Comparison of ENCODE assay signal across 8 mouse cellular contexts in genomic region chr11:76292831-76293230, GRCm38 (mm10). TPM values are rescaled to one million over a fixed set of nuclear protein-coding genes. Genes with fewer than 3 reads are reported as not detected.
DNase-seq lines count a peak whose midpoint lies in the region; ATAC-seq and TF ChIP-seq lines count a peak whose summit lies in the region.

No protein-coding gene starts in this region.

- H3K36me3 ChIP-seq in forebrain, embryonic 11.5 days (ENCODE audit: control insufficient read depth, insufficient read depth, low read length), result no peaks in the 10 kb centered on the region
- no peaks in the 10 kb centered on the region for H3K36me3 ChIP-seq in forebrain, postnatal 0 days (ENCODE audit: insufficient read depth)
- H3K36me3 ChIP-seq in heart, embryonic 11.5 days (ENCODE audit: control insufficient read depth, insufficient read depth, low read length), result no peaks in the 10 kb centered on the region
- no peaks in the 10 kb centered on the region for H3K36me3 ChIP-seq in kidney, embryonic 16.5 days (ENCODE audit: insufficient read depth, low read length)
- no peaks in the 10 kb centered on the region for H3K36me3 ChIP-seq in midbrain, embryonic 14.5 days (ENCODE audit: control insufficient read depth, insufficient read depth, low read length)

- no peaks in the 10 kb centered on the region for H3K9me3 ChIP-seq in forebrain, embryonic 11.5 days (ENCODE audit: control insufficient read depth, low read length)
- no peaks in the 10 kb centered on the region for H3K9me3 ChIP-seq in forebrain, postnatal 0 days (ENCODE audit: low read length)
- H3K9me3 ChIP-seq in heart, embryonic 11.5 days (replicated peaks; ENCODE audit: control insufficient read depth, low read length), result no peaks in the 10 kb centered on the region
- no peaks in the 10 kb centered on the region for H3K9me3 ChIP-seq in kidney, embryonic 16.5 days (ENCODE audit: low read length)
- no peaks in the 10 kb centered on the region for H3K9me3 ChIP-seq in midbrain, embryonic 14.5 days (ENCODE audit: control insufficient read depth, low read length)

- H3K4me3 ChIP-seq in forebrain, embryonic 11.5 days (ENCODE audit: low read depth, low read length), result no peak overlapping the region
- H3K4me3 ChIP-seq in forebrain, postnatal 0 days (ENCODE audit: low read depth, low read length), result no peak overlapping the region
- H3K4me3 ChIP-seq in heart, embryonic 11.5 days (ENCODE audit: low read depth, low read length), result no peak overlapping the region
- H3K4me3 ChIP-seq in kidney, embryonic 16.5 days (ENCODE audit: low read length), result no peak overlapping the region
- no peak overlapping the region for H3K4me3 ChIP-seq in midbrain, embryonic 14.5 days (replicated peaks; ENCODE audit: low read depth, low read length)

- no peaks in the 10 kb centered on the region for H3K27me3 ChIP-seq in forebrain, embryonic 11.5 days (ENCODE audit: control insufficient read depth, insufficient read depth, low read length)
- H3K27me3 ChIP-seq in forebrain, postnatal 0 days (ENCODE audit: insufficient read depth, low read length), result peaks cover 5% of the 10 kb centered on the region; the same call in 1 of the 2 replicates
- no peaks in the 10 kb centered on the region for H3K27me3 ChIP-seq in heart, embryonic 11.5 days (ENCODE audit: control insufficient read depth, insufficient read depth, low read length)
- no peaks in the 10 kb centered on the region for H3K27me3 ChIP-seq in kidney, embryonic 16.5 days (ENCODE audit: insufficient read depth, low read length)
- H3K27me3 ChIP-seq in midbrain, embryonic 14.5 days (ENCODE audit: control insufficient read depth, insufficient read depth, low read length), result no peaks in the 10 kb centered on the region

- peak overlapping the region; percentile 68 for H3K27ac ChIP-seq in forebrain, embryonic 11.5 days (ENCODE audit: low read depth, low read length)
- H3K27ac ChIP-seq in forebrain, postnatal 0 days (ENCODE audit: low read depth, low read length), result no peak overlapping the region
- peak overlapping the region; percentile 65 for H3K27ac ChIP-seq in heart, embryonic 11.5 days (ENCODE audit: low read depth, low read length)
- peak overlapping the region; percentile 67 for H3K27ac ChIP-seq in kidney, embryonic 16.5 days (ENCODE audit: low read length)
- H3K27ac ChIP-seq in midbrain, embryonic 14.5 days (replicated peaks; ENCODE audit: low read depth, low read length), result peak overlapping the region; percentile 64; the same call in 1 of the 2 replicates

- 56% methylated on average over 6 of the region's 6 CpGs for WGBS in forebrain, embryonic 11.5 days
- 70% methylated on average over 6 of the region's 6 CpGs for WGBS in forebrain, postnatal 0 days
- 61% methylated on average over 6 of the region's 6 CpGs for WGBS in heart, embryonic 11.5 days (ENCODE audit: insufficient replicate concordance)
- WGBS in kidney, embryonic 16.5 days, result 45% methylated on average over 6 of the region's 6 CpGs
- WGBS in midbrain, embryonic 14.5 days, result 62% methylated on average over 6 of the region's 6 CpGs

- peaks cover 33% of the 10 kb centered on the region for H3K4me1 ChIP-seq in forebrain, embryonic 11.5 days (replicated peaks; ENCODE audit: control insufficient read depth, insufficient read depth, low read length)
- H3K4me1 ChIP-seq in forebrain, postnatal 0 days (ENCODE audit: insufficient read depth), result peaks cover 15% of the 10 kb centered on the region; the same call in 1 of the 2 replicates
- peaks cover 44% of the 10 kb centered on the region for H3K4me1 ChIP-seq in heart, embryonic 11.5 days (ENCODE audit: control insufficient read depth, insufficient read depth, low read length)
- peaks cover 65% of the 10 kb centered on the region for H3K4me1 ChIP-seq in kidney, embryonic 16.5 days (ENCODE audit: insufficient read depth, low read length)
- peaks cover 42% of the 10 kb centered on the region for H3K4me1 ChIP-seq in midbrain, embryonic 14.5 days (ENCODE audit: control insufficient read depth, insufficient read depth, low read length)

- H3K9ac ChIP-seq in forebrain, embryonic 11.5 days (ENCODE audit: low read length), result peak overlapping the region; percentile 29; the same call in 1 of the 2 replicates
- no peak overlapping the region for H3K9ac ChIP-seq in forebrain, postnatal 0 days
- H3K9ac ChIP-seq in heart, embryonic 11.5 days (ENCODE audit: low read depth, low read length), result no peak overlapping the region
- 0 out of 2 replicates have a peak overlapping the region, but pooled peaks have one; percentile 35 for H3K9ac ChIP-seq in kidney, embryonic 16.5 days (replicated peaks; ENCODE audit: low read length)
- no peak overlapping the region for H3K9ac ChIP-seq in midbrain, embryonic 14.5 days (replicated peaks; ENCODE audit: low read length)

- no peak for DNase-seq in forebrain, embryonic 11.5 days (ENCODE audit: low spot score)
- DNase-seq in forebrain, postnatal 0 days, result no peak
- DNase-seq in midbrain, embryonic 14.5 days, result no peak
- no peak for DNase-seq in layer of hippocampus, adult 11-12 months (ENCODE audit: low spot score)
- DNase-seq in ovary, postnatal 36 days (ENCODE audit: low spot score), result no peak
- no peak for DNase-seq in urinary bladder, adult 18-20 months (ENCODE audit: low spot score in 2 of 2)

- no peak overlapping the region for H3K4me2 ChIP-seq in forebrain, embryonic 11.5 days (ENCODE audit: low read depth, low read length, severe bottlenecking)
- H3K4me2 ChIP-seq in forebrain, postnatal 0 days (ENCODE audit: low read depth), result no peak overlapping the region
- H3K4me2 ChIP-seq in heart, embryonic 11.5 days, result no peak overlapping the region
- H3K4me2 ChIP-seq in kidney, embryonic 16.5 days (replicated peaks; ENCODE audit: low read depth, low read length), result peak overlapping the region; percentile 36
- no peak overlapping the region for H3K4me2 ChIP-seq in midbrain, embryonic 14.5 days (ENCODE audit: low read length)

- ATAC-seq in forebrain, embryonic 11.5 days (replicated peaks; ENCODE audit: low FRiP score), result no peak
- no peak for ATAC-seq in forebrain, postnatal 0 days
- no peak for ATAC-seq in heart, embryonic 11.5 days (replicated peaks; ENCODE audit: insufficient number of reproducible peaks, low FRiP score, low TSS enrichment)
- ATAC-seq in kidney, embryonic 16.5 days (ENCODE audit: low FRiP score, low TSS enrichment), result peak; percentile 32; the same call in 1 of the 2 replicates
- ATAC-seq in midbrain, embryonic 14.5 days (ENCODE audit: low FRiP score, low TSS enrichment), result no peak

- TF ChIP-seq CTCF in forebrain, postnatal 0 days (IDR thresholded peaks at IDR 0.05; ENCODE audit: low read depth), result no peak

RNA-seq across cellular contexts. Expression of gene Glod4, which starts 49.3 kb away (rescaled TPM):
- polyA plus RNA-seq in forebrain, embryonic 11.5 days (2014; fragmentation: Nextera tagmentation; extraction: Ambion mirVana), result 122 and 125 TPM in 2 replicates
- 79.7 and 90.6 TPM in 2 replicates for total RNA-seq in forebrain, postnatal 0 days (2014; rRNA removed)
- 110 and 126 TPM in 2 replicates for polyA plus RNA-seq in forebrain, postnatal 0 days (2015; fragmentation: Nextera tagmentation; extraction: Ambion mirVana)
- polyA plus RNA-seq in heart, embryonic 11.5 days (2014; fragmentation: Nextera tagmentation; extraction: Ambion mirVana), result 128 TPM in 2 replicates
- 136 and 142 TPM in 2 replicates for polyA plus RNA-seq in kidney, embryonic 16.5 days (2015; fragmentation: Nextera tagmentation; extraction: Ambion mirVana)
- 114 and 141 TPM in 2 replicates for polyA plus RNA-seq in midbrain, embryonic 14.5 days (2014; fragmentation: Nextera tagmentation; extraction: Ambion mirVana)

RNA-seq across cellular contexts. Expression of gene Mrm3, which starts 49.3 kb away (rescaled TPM):
- 18.6 and 20.7 TPM in 2 replicates for polyA plus RNA-seq in forebrain, embryonic 11.5 days (2014; fragmentation: Nextera tagmentation; extraction: Ambion mirVana)
- 15.1 and 18.2 TPM in 2 replicates for total RNA-seq in forebrain, postnatal 0 days (2014; rRNA removed)
- polyA plus RNA-seq in forebrain, postnatal 0 days (2015; fragmentation: Nextera tagmentation; extraction: Ambion mirVana), result 20.8 and 22.2 TPM in 2 replicates
- polyA plus RNA-seq in heart, embryonic 11.5 days (2014; fragmentation: Nextera tagmentation; extraction: Ambion mirVana), result 21.1 and 21.6 TPM in 2 replicates
- 28.7 and 29.1 TPM in 2 replicates for polyA plus RNA-seq in kidney, embryonic 16.5 days (2015; fragmentation: Nextera tagmentation; extraction: Ambion mirVana)
- 21.0 and 22.7 TPM in 2 replicates for polyA plus RNA-seq in midbrain, embryonic 14.5 days (2014; fragmentation: Nextera tagmentation; extraction: Ambion mirVana)

Comparison
In these comparisons a context has a peak if more than half of its experiments do, and no peak if none do; other contexts are left out.
1. H3K9ac ChIP-seq: peak in forebrain, embryonic 11.5 days (single experiment) and kidney, embryonic 16.5 days (single experiment); none in forebrain, postnatal 0 days (single experiment), heart, embryonic 11.5 days (single experiment) and midbrain, embryonic 14.5 days (single experiment).